Mouse (Mus musculus) midbrain, embryonic 10.5 days (tissue): ENCODE measurements around the gene Sfta2. TPM values are rescaled to one million over a fixed set of nuclear protein-coding genes. Genes with fewer than 3 reads are reported as not detected.
A peak's percentile ranks its signal among the peaks of the same experiment; 100 is the strongest.

Source experiments
- DNase-seq: peaks from one replicate; pipeline ENCODE4 v3.0.0-alpha.2; 2017; ENCODE audit warnings: low spot score
- H3K27ac ChIP-seq: fragments of 300-500 bp; sonication (generic); replicated peaks from 2 replicates; pipeline ENCODE4 v1.5.1; 2016; ENCODE audit warnings: mild to moderate bottlenecking
- H3K27me3 ChIP-seq: fragments of 300-500 bp; sonication (generic); 2 replicates; pipeline ENCODE4 v1.6.1; 2016; ENCODE audit warnings: low read depth, mild to moderate bottlenecking; ENCODE audit not compliant: poor library complexity, severe bottlenecking
- H3K36me3 ChIP-seq: fragments of 300-500 bp; sonication (generic); 2 replicates; pipeline ENCODE4 v1.6.1; 2016; ENCODE audit warnings: mild to moderate bottlenecking, moderate library complexity
- H3K4me1 ChIP-seq: fragments of 300-500 bp; sonication (generic); 2 replicates; pipeline ENCODE4 v1.6.1; 2016
- H3K4me3 ChIP-seq: fragments of 300-500 bp; sonication (generic); 2 replicates; pipeline ENCODE4 v1.5.1; 2016; ENCODE audit warnings: mild to moderate bottlenecking, moderate library complexity
- H3K9me3 ChIP-seq: fragments of 300-500 bp; sonication (generic); replicated peaks from 2 replicates; pipeline ENCODE4 v1.6.1; 2016; ENCODE audit warnings: mild to moderate bottlenecking
- WGBS: fragments of 180-500 bp; shearing (Covaris S2); methylation state at CpG from one replicate; pipeline ENCODE4 v1.1.7; 2016; 5-methylcytosine and 5-hydroxymethylcytosine counted together
- polyA plus RNA-seq: library from polyadenylated mRNA; unstranded; fragments of >200 nt; fragmentation: Nextera tagmentation; extraction: Ambion mirVana; gene quantifications from 2 replicates; pipeline ENCODE4 v1.2.1, GENCODE M21; 2016

Sfta2 gene
- not detected in 2 replicates for polyA plus RNA-seq

DNA sequence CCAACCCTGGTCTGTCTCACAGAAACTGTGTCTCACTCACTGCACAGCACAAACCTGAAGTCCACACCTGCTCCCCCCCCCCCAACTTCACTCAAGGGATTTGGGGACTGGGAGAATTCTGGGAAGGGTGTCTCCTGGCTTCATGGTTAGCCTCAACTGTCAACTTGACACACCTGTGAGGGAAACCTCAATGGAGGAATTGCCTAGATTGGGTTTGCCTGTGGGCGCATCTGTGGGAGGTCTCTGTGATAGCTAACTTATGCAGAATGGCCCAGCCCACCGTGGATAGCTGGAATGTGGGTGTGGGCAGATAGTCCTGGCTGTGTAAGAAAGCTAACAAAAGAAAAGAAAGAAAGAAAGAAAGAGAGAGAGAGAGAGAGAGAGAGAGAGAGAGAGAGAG is at the start of gene Sfta2:
Gene Sfta2 (plus strand): TSS at position 301 of the 400 bp plus-strand sequence.
- Histone ChIP-seq H3K4me1 (0 out of 2 replicates have a peak, but pooled peaks cover 3% of the 10 kb centered on the region), H3K9me3 (peaks cover 4% of the 10 kb centered on the region; the same call in 1 of the 2 replicates), H3K4me3 (no peak within 1 kb of the TSS), H3K36me3 (no peaks in the 10 kb centered on the region), H3K27ac (no peak within 1 kb of the TSS), H3K27me3 (no peaks in the 10 kb centered on the region)
- DNase-seq, result no peak
- WGBS, result 71% methylated on average over 2 of the region's 2 CpGs

DNA sequence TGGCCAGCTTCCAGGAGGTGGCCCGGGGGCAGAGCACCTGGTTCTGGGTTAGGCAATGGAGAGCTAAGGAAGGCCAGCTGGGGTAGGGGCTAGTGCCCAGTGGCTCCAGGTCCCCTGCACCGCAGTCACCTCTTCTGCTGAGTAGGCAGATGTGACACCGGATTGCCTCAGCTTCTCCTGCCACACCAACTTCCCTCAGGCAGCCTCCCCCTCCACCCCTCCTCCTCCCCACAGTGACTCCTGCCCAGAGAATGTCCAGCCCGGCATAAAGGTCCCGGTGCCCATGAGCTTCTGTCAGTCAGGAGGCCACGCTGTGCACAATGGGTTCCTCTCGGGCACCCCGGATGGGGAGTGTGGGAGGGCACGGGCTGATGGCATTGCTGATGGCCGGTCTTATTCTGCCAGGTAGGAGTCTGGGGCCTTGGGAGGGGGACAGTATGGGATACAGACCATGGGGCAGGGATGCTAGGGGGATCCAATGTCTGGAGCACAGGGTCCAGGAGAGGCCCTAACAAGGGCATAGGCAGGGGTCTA is 49.4 kb upstream of the Sfta2 start, which contains the start of gene Cdsn:
Gene Cdsn (plus strand): TSS at position 248 of the 534 bp plus-strand sequence.
- peaks cover 12% of the 10 kb centered on the region; the same call in 1 of the 2 replicates for H3K27me3 ChIP-seq
- no peak for DNase-seq
- no peak within 1 kb of the TSS for H3K4me3 ChIP-seq
- no peaks in the 10 kb centered on the region for H3K36me3 ChIP-seq
- H3K4me1 ChIP-seq, result peaks cover 3% of the 10 kb centered on the region; the same call in 1 of the 2 replicates
- H3K9me3 ChIP-seq, result no peaks in the 10 kb centered on the region
- peak within 1 kb of the TSS; percentile 1; the same call in 1 of the 2 replicates for H3K27ac ChIP-seq
- 85% methylated on average over 10 of the region's 10 CpGs for WGBS

DNA sequence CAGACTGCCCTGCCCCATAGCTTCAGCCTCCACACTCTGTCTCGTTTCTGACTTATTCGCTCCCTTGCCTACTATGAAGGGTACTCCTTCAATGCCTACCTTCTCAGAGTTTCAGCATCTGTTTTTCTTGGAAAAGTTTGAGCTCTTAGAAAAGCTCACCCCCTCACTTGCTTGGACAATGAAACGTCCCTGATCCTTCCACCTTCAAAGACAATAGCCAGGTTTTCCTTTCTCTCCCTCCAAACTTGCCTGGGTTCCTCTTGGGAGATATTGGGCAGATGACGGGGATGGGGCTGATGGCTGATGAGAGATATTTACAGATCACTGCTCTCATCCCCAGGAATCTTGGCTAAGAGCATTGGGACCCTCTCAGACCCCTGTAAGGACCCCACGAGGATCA is 47.0 kb upstream of the Sfta2 start:
- 83% methylated on average over 5 of the region's 5 CpGs for WGBS
- H3K4me1 ChIP-seq, result no peaks in the 10 kb centered on the region; the same call in 1 of the 2 replicates
- no peak overlapping the region for H3K4me3 ChIP-seq
- DNase-seq, result no peak
- peaks cover 12% of the 10 kb centered on the region; the same call in 1 of the 2 replicates for H3K27me3 ChIP-seq
- H3K36me3 ChIP-seq, result no peaks in the 10 kb centered on the region
- no peaks in the 10 kb centered on the region for H3K9me3 ChIP-seq
- no peak overlapping the region for H3K27ac ChIP-seq

DNA sequence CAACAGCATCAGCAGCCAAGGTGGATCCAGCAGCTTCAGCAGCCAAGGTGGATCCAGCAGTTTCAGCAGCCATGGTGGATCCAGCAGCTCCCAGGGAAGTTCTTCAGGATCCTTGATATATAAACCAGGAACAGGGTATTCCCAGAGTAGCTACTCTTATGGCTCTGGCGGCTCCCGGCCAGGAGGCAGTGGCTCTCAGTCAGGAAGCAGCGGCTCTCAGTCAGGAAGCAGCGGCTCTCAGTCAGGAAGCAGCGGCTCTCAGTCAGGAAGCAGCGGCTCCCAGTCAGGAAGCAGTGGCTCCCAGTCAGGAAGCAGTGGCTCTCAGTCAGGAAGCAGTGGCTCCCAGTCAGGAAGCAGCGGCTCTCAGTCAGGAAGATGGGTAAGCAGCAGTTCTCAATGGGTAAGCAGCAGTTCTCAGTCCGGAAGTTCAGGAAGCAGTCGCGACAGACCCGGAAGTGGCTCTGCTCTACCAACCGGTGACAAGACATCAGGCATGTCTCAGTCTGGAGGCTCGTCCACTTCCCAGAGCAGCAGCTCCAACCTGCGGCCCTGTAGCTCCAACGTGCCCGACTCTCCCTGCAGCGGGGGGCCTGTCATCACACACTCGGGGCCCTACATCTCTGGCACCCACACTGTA is 46.5 kb upstream of the Sfta2 start:
- Histone ChIP-seq H3K36me3 (no peaks in the 10 kb centered on the region), H3K27ac (no peak overlapping the region), H3K9me3 (no peaks in the 10 kb centered on the region), H3K27me3 (peaks cover 9% of the 10 kb centered on the region; the same call in 1 of the 2 replicates), H3K4me3 (no peak overlapping the region), H3K4me1 (no peaks in the 10 kb centered on the region)
- DNase-seq, result no peak
- 94% methylated on average over 18 of the region's 18 CpGs for WGBS

DNA sequence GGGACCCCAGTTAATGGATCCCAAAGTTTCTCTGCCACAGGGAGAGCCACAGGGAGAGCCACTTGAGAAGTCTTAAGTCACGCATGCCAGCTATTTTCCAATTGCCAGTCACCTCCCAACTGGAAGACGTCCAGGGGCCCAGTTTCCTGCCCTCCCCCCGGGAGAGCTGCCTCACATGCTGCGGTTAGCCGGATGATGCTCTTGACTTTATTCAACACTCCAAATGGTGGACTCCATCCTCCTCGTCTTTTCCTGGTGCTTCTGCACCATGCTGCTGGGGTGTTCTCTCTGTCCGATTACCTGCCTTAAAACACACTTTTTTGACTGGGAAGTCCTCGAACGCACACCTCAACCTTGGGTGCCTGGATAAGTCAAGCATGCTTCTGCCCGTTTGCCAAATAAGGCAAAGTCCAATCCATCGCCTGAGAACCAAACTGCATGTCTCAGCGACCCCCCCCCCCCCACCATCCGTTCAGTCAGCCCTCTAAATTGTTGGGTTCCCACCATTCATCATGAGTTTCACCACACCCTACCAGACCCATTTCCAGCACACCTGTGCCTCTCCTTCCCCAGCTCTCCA is 45.1 kb upstream of the Sfta2 start:
- no peak for DNase-seq
- peaks cover 7% of the 10 kb centered on the region; the same call in 1 of the 2 replicates for H3K27me3 ChIP-seq
- 93% methylated on average over 12 of the region's 13 CpGs for WGBS
- H3K4me3 ChIP-seq, result no peak overlapping the region
- H3K9me3 ChIP-seq, result no peaks in the 10 kb centered on the region
- no peak overlapping the region for H3K27ac ChIP-seq
- no peaks in the 10 kb centered on the region for H3K4me1 ChIP-seq
- H3K36me3 ChIP-seq, result no peaks in the 10 kb centered on the region

DNA sequence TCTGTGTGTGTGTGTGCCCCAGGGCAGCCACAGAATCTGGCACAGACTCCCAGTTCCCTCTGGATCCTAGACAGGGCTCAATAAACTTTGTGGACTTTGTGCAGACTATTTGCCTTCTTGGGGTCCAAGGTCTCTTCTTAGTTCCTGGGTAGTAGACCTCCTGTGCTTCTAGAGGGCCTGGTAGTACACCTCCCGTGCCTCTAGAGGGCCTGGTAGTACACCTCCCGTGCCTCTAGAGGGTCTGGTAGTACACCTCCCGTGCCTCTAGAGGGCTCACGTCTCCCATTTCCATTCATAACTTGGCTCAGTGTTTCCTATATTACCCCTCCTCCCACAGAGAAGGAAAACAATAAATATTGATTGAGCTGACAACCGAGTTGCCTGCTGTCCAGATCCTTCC is 44.5 kb upstream of the Sfta2 start:
- Histone ChIP-seq H3K27me3 (peaks cover 3% of the 10 kb centered on the region; the same call in 1 of the 2 replicates), H3K27ac (no peak overlapping the region), H3K4me1 (no peaks in the 10 kb centered on the region), H3K9me3 (no peaks in the 10 kb centered on the region), H3K36me3 (no peaks in the 10 kb centered on the region), H3K4me3 (no peak overlapping the region)
- DNase-seq, result peak; percentile 56
- WGBS, result 39% methylated on average over 5 of the region's 5 CpGs

DNA sequence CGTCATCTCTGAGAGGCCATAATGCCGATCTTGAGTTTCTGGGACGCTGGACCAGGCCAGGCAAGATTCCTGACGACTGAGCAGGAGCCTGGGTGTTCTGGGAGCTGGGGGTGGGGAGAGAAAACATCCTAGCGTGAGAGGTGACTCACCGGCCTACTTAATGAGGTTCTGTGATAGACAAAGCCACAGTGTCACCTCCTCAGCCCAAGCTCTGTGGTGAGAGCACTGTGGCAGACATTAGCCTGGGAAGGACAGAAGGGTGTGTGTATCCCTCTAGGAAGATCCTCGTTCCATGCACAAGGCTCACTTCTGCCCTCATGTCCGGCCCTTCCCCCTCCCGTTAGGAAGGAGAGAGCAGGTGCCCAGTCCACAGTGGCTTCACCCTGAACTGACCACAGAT is 44.0 kb upstream of the Sfta2 start:
- no peaks in the 10 kb centered on the region for H3K4me1 ChIP-seq
- H3K27ac ChIP-seq, result no peak overlapping the region
- H3K9me3 ChIP-seq, result no peaks in the 10 kb centered on the region
- WGBS, result 87% methylated on average over 9 of the region's 9 CpGs
- no peaks in the 10 kb centered on the region for H3K27me3 ChIP-seq
- DNase-seq, result no peak
- no peak overlapping the region for H3K4me3 ChIP-seq
- H3K36me3 ChIP-seq, result no peaks in the 10 kb centered on the region

DNA sequence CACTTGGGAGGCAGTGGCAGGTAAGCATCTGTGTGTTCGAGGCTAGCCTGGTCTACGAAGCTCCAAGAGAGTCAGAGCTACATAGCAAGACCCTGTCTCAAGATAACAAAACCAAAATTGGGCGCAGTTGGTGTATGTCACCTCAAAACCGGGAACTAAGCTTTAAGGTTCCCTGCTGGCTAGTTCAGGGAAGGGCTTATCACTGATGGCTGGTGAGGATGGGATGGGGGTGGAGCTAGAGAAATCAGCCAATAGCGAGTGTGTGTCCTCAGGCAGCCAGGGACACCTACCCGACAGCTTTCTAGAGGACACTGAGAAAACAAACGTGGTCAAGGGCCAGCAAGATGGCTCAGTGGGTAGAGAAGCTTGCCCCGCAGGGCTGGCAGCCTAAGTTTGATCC is 43.1 kb upstream of the Sfta2 start:
- WGBS, result 64% methylated on average over 8 of the region's 8 CpGs
- Histone ChIP-seq H3K9me3 (no peaks in the 10 kb centered on the region), H3K27me3 (no peaks in the 10 kb centered on the region), H3K4me3 (no peak overlapping the region), H3K27ac (no peak overlapping the region), H3K4me1 (no peaks in the 10 kb centered on the region), H3K36me3 (no peaks in the 10 kb centered on the region)
- no peak for DNase-seq

DNA sequence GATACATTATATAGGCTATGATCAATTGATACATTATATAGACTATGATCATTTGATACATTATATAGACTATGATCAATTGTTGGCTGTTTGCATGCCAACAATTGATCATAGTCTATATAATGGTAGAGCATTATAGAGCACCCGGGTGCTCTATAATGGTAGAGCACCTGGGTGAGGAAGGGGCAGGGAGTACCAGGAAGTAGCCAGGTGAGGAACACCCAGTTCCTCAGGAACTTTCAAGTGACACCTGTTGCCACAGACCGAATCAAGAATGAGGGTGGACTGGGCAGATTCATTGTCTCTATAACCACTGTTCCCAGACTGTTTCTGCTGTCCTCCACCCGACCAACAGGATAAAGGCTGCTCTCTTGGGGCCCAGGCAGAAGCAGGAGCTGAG is 34.2 kb upstream of the Sfta2 start, which contains the start of gene 2300002M23Rik:
Gene 2300002M23Rik (plus strand): TSS at position 301 of the 400 bp plus-strand sequence.
- DNase-seq, result no peak
- Histone ChIP-seq H3K4me1 (peaks cover 23% of the 10 kb centered on the region), H3K36me3 (no peaks in the 10 kb centered on the region), H3K27me3 (peaks cover 47% of the 10 kb centered on the region), H3K4me3 (no peak within 1 kb of the TSS), H3K27ac (no peak within 1 kb of the TSS; the same call in 1 of the 2 replicates), H3K9me3 (no peaks in the 10 kb centered on the region)
- WGBS, result 55% methylated on average over 3 of the region's 3 CpGs

DNA sequence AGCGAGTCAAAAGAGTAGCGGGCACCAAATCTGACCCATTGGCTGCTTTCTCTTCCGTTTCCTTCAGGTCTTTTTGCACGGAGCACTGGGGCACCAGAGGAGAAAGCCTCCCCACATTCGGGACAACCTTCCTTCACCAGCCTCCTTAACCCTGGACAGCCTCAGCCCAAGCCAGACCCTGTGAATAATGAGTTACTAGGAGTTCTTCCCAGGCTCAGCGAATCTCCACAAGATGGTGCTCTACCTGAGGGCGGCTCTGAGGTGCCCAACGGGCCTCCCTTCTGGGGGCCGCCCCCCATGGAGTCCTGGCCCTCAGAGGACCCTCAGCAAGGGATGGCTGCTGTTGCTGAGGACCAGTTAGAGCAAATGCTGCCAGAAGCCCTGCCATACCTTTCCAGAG is 33.6 kb upstream of the Sfta2 start:
- H3K9me3 ChIP-seq, result no peaks in the 10 kb centered on the region
- no peaks in the 10 kb centered on the region for H3K36me3 ChIP-seq
- no peak overlapping the region; the same call in 1 of the 2 replicates for H3K27ac ChIP-seq
- 20% methylated on average over 9 of the region's 9 CpGs for WGBS
- peaks cover 47% of the 10 kb centered on the region for H3K27me3 ChIP-seq
- DNase-seq, result no peak
- peaks cover 23% of the 10 kb centered on the region for H3K4me1 ChIP-seq
- no peak overlapping the region for H3K4me3 ChIP-seq

DNA sequence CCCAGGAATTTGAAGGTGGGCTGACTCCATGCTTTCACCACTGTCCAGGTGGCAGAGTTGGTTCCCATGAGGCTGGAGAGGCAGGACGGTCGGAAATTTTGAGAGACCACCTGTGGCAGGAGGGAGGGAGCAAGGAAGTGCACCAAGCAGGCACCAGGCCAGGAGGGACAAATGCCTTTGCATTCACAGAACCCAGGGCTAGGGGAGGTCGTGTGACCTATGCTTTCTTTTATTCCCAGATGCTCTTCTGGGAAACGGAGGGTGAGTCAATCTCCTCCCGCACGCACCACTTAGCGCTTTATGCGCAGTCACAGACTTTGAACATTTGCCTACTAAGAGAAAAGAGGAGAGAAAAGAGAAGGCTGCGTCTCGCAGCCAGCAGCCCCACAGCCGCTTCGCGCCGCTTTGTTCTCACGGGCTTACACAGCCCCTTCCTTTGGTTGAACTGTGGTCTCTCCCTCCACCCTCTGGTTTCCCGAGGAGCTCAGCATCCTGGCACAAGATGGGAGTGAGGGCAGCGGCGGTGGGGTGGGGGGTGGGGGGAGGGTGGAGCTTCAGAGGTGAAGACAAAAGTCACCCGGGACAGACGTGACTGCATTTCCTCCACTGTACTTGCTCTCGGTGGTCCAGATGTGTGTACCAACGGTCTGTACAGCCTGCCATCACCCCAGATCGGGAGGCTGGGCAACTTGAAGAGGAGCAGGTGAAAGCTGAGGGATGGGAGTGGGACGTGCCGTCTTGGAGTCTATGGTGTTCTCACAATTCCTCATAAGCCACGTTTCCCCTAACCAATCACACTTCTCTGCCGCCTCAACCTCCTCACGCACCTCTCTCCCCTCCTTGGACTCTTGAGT is 32.0 kb upstream of the Sfta2 start:
- 3% methylated on average over 28 of the region's 28 CpGs for WGBS
- peaks cover 23% of the 10 kb centered on the region for H3K4me1 ChIP-seq
- H3K27ac ChIP-seq, result peak overlapping the region; percentile 81
- DNase-seq, result peak; percentile 63
- peak overlapping the region; percentile 51 for H3K4me3 ChIP-seq
- H3K36me3 ChIP-seq, result no peaks in the 10 kb centered on the region
- H3K9me3 ChIP-seq, result no peaks in the 10 kb centered on the region
- peaks cover 47% of the 10 kb centered on the region for H3K27me3 ChIP-seq

DNA sequence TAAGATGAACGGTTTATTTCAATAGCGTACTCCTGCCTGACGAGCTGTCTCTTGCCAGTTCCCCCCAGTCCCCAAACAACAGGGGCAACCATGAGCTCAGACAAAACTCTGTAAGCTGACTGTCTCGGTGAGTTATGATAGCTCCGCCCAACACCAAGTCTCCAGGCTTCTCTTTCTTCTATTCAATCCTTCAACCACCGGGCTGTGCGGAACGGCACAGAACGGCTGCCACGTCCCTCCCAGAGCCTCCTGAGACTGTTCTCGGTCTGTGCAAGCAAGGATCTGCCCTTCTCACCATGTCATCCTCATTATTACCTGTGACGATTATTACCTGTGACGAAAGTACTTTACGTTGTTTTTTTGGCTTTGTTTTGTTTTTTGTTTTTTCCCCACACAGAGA is 30.5 kb upstream of the Sfta2 start:
- 88% methylated on average over 14 of the region's 14 CpGs for WGBS
- Histone ChIP-seq H3K27ac (no peak overlapping the region), H3K4me1 (peaks cover 23% of the 10 kb centered on the region), H3K36me3 (no peaks in the 10 kb centered on the region), H3K9me3 (no peaks in the 10 kb centered on the region), H3K27me3 (peaks cover 54% of the 10 kb centered on the region), H3K4me3 (no peak overlapping the region)
- DNase-seq, result no peak
